Mouse (Mus musculus): Measurements from ENCODE around the gene Eif4enif1.
"Not testable (repeated sequence)": the region's sequence is repeated elsewhere in the genome, so short reads cannot be mapped to it uniquely, and the experiment has no call there.

Eif4enif1 gene

GRCm38 (mm10) chr11:3181250-3181649, 20.9 kb upstream of the Eif4enif1 start:
- DNase-seq (ENCODE audit: low spot score) = peak; percentile 63

- not testable (repeated sequence) for DNase-seq (ENCODE audit: low spot score)
Observed at GRCm38 (mm10) chr11:3181971-3182370, 20.2 kb upstream of the Eif4enif1 start.

- DNase-seq (ENCODE audit: low spot score) = not testable (repeated sequence)
Observed at GRCm38 (mm10) chr11:3182707-3183106, 19.5 kb upstream of the Eif4enif1 start.

GRCm38 (mm10) chr11:3193363-3193762, 8.8 kb upstream of the Eif4enif1 start, which contains the start of gene Sfi1:
Gene Sfi1 (minus strand): TSS chr11:3193463.
- no peak for DNase-seq (ENCODE audit: low spot score)

- DNase-seq (ENCODE audit: low spot score) = not testable (repeated sequence)
Observed at GRCm38 (mm10) chr11:3200636-3201035, 1.6 kb upstream of the Eif4enif1 start.

- no peak for DNase-seq (ENCODE audit: low spot score)
Observed at GRCm38 (mm10) chr11:3201326-3202230, 614 bp upstream of the Eif4enif1 start.

- peak; percentile 64 for DNase-seq (ENCODE audit: low spot score)
Observed at GRCm38 (mm10) chr11:3202781-3203441, 719 bp downstream of the Eif4enif1 start.

GRCm38 (mm10) chr11:3203771-3204170, 1.6 kb downstream of the Eif4enif1 start:
- DNase-seq (ENCODE audit: low spot score) = no peak

GRCm38 (mm10) chr11:3205207-3205606, 3.0 kb downstream of the Eif4enif1 start:
- DNase-seq (ENCODE audit: low spot score) = no peak

- no peak for DNase-seq (ENCODE audit: low spot score)
Observed at GRCm38 (mm10) chr11:3206783-3207182, 4.6 kb downstream of the Eif4enif1 start.

GRCm38 (mm10) chr11:3212526-3212925, 10.3 kb downstream of the Eif4enif1 start:
- no peak for DNase-seq (ENCODE audit: low spot score)

GRCm38 (mm10) chr11:3223105-3223504, 20.9 kb downstream of the Eif4enif1 start:
- DNase-seq (ENCODE audit: low spot score) = no peak

GRCm38 (mm10) chr11:3227113-3227512, 24.9 kb downstream of the Eif4enif1 start:
- no peak for DNase-seq (ENCODE audit: low spot score)

GRCm38 (mm10) chr11:3232248-3232647, 30.1 kb downstream of the Eif4enif1 start:
- no peak for DNase-seq (ENCODE audit: low spot score)

- no peak for DNase-seq (ENCODE audit: low spot score)
Observed at GRCm38 (mm10) chr11:3233704-3234103, 31.5 kb downstream of the Eif4enif1 start.

- DNase-seq (ENCODE audit: low spot score) = no peak
Observed at GRCm38 (mm10) chr11:3235277-3235676, 33.1 kb downstream of the Eif4enif1 start.

GRCm38 (mm10) chr11:3242395-3242794, 40.2 kb downstream of the Eif4enif1 start:
- DNase-seq (ENCODE audit: low spot score) = no peak

GRCm38 (mm10) chr11:3243771-3244170, 41.6 kb downstream of the Eif4enif1 start:
- no peak for DNase-seq (ENCODE audit: low spot score)

- no peak for DNase-seq (ENCODE audit: low spot score)
Observed at GRCm38 (mm10) chr11:3247387-3247786, 45.2 kb downstream of the Eif4enif1 start.

- no peak for DNase-seq (ENCODE audit: low spot score)
Observed at GRCm38 (mm10) chr11:3259537-3259936, 57.3 kb downstream of the Eif4enif1 start.

GRCm38 (mm10) chr11:3265291-3266078, 63.3 kb downstream of the Eif4enif1 start:
- DNase-seq (ENCODE audit: low spot score) = peak; percentile 9

GRCm38 (mm10) chr11:3266079-3266685, 64.0 kb downstream of the Eif4enif1 start, which contains the start of gene Drg1:
Gene Drg1 (minus strand): TSS chr11:3266415.
- peak; percentile 95 for DNase-seq (ENCODE audit: low spot score)

Data from ovary, postnatal 36 days (tissue).